Mouse (Mus musculus) natural killer cell, adult 2 months (primary cell): ENCODE measurements around the gene Grk6.

Source experiments
- DNase-seq, 2 experiments: peaks; one replicate each; pipeline ENCODE4 v3.0.0; 2022; ENCODE audit warnings: low spot score in 2 of 2

The Grk6 gene

DNA sequence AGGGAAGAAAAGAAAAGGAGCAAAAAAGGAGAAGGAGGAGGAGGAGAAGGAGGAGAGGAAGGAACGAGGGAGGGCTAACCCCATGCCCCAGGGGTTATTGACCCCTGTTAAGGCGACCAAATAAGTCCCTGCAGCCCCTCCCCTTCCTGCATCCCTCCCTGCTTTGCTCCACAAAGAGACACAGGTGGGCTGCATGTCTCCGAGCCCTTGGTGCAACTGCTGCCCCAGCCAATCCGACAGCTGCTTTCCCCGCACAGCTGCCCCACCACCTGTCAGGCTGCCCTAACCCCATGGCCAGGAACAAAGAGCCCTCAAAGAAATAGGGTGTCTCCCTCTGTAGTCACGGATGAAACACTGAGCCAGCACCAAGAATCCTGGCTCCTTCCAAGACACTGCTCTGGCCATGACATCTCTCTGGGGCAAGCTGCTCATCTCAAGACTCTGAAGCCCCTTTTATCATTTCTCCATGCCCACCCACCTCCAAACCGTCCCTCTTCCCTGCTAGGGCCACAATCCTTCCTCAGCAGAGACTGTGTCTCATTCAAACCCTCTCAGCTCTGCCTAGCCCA is 39.7 kb downstream of the Grk6 start:
- no peak for DNase-seq

DNA sequence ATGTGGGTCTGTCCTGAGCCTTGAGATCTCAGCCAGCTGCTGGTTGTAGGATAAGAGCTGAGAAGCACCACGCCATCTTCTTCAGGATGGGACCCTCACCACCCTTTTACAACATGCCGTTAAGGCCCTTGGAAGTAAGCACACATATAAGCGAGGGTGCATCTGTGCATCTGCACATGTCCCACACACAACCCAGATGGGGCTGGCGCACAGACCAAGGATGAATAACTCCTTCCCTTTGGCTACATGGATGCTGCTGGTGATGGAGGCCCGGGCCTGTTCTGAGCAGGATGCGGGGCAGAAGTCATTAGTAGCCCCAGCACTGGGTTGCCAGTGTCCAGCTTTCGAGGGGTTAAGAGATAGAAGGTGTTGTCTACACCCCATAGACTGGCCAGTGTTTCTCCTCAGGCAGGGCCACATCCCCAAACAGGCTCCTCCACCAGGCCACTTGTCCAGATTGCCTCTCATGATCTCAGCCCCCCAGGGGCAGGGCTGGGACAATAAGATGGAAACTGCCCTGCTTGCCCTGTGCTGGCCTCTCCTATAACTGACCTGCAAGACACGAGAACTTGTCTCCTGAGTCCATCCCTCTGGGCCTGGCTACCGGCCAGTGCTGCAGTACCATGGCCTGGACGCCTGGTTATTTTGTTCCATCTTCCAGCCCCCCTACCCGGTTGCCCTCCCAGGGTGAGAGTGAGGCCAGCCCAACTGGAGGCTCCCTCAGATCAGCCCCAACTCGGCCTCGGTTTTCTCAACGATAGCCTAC is 41.3 kb downstream of the Grk6 start:
- DNase-seq: no peak

GRCm38 (mm10) chr13:55486916-55487577 is 42.2 kb downstream of the Grk6 start:
- DNase-seq: no peak

DNA sequence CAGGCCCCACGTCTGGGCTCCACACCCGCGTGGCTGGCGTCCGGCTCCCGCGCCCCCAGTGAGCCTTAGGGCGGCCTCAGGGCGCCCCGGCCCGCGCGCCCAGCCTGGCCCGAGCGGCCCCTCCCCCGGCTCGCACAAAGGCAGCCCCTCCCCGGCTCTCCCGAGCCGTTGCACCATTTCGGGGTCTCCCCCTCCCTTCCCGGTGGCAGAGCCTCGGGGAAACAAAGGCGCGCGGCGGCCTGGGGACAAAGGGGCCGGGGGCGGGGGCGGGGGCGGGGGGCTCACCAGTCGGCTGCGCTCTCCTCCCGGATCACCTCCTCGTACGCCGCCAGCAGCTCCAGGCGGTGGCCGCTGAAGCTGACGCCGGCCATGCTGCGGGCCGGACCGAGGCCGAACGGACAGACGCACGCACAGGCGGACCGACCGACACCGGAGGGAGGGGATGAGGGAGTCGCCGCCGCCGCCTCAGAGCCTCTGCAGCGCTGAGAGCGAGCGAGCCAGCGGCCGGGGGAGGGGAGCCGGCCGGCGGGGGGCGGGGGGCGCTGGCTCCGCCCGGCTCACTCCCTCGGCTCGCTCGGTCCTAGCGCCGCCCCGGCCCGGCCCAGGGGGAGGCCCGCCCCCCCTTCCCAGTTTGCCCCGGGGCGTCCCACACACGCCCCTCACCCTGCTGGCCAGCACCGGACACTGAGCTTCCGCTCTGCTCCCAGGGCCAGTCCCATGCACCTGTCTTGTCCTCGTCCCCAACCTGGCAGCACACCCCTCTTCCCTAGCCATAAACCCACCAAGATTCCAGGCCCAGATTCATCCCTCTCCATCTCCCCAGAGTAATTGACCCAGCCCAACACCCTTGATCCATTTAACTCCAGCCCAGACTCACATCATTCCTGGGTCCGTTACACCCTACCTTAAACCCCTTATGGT is 43.0 kb downstream of the Grk6 start, which contains the start of gene Dbn1:
Gene Dbn1 (minus strand): TSS at position 534 of the 921 bp plus-strand sequence.
- no peak for DNase-seq

GRCm38 (mm10) chr13:55494257-55494656 is 49.4 kb downstream of the Grk6 start:
- DNase-seq: no peak

- no peak for DNase-seq
These were observed 50.2 kb downstream of the Grk6 start for GRCm38 (mm10) chr13:55494883-55495621.

DNA sequence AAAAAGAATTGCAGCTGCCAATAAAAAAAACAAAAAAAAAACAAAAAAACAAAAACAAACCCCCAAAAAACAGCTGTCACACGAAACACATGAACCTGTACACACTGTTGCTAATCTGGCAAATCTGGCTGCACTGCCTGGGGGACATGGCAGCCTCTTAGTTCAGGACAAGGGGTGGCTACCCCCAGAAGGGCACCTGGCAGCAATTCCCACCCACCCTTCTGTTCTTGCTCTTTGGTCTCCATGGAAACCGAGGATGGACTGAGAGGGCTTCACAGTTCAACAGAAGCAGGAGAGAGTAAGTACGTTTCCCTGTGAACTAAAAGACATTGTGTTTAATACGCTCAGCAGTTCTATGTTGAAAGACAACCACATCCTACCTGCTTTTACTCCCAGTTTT is 50.8 kb downstream of the Grk6 start:
- no peak for DNase-seq

DNA sequence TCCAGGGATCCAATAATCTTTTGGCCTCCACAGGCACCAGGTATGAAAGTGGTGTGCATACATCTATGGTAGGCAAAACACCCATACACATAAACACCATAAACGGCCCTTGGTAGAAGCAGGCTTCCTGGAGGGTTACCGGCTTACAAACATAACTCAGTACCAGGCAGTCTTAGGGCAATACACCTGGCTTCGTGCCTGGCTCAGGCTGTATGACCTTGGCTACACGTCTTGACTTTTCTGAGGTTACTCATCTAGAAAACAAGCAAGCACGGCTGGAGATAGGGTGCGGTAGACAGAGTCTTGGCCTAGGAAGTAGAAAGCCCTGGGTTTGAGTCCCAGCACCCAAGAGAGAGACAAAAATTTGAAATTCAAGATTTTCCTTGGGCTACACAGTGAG is 51.8 kb downstream of the Grk6 start:
- DNase-seq: no peak

- no peak for DNase-seq
These were observed 54.0 kb downstream of the Grk6 start for GRCm38 (mm10) chr13:55498906-55499305.

GRCm38 (mm10) chr13:55500575-55500974 is 55.7 kb downstream of the Grk6 start:
- DNase-seq: no peak

DNA sequence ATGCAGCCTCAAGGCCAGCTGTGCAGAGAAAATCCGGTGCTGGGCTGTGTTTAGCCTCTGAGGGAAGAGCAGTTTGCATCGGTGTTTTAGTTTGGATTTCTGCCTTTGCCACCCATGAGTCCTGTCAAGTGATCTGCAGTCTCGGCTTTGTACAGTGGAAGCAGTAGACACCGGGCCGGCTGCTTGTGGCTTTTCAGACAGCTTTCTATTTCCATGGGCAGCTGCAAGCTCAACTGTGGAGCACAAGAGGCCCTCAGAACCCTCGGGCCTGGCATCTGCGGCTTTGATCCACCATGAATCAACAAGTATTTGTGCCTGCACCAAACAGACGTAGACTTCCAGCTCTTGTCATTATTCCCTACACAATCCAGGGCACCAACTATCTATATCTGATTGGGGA is 57.5 kb downstream of the Grk6 start:
- DNase-seq: no peak

- no peak for DNase-seq
These were observed 59.5 kb downstream of the Grk6 start for GRCm38 (mm10) chr13:55504390-55504789.

- DNase-seq: no peak
These were observed 60.9 kb downstream of the Grk6 start for GRCm38 (mm10) chr13:55505810-55506209.

DNA sequence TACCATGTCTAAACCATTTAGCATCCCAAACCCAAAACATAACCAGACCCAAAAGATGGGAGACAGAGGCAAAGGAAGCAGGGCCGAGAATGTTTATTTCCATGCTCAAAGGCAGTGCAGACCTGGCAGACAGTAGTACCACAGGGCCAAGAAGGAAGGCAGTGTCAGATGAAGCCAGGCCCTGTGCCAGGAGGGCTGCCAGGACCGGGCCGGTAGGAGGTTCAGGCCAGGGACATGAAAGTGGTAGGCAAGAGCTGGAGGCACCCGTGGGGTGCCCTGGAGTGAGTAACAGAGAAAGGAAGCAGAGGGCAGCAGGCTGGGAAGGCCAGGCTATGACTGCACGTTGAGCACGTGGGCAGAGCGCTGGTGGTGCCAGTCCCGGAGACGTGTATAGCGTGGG is 61.8 kb downstream of the Grk6 start:
- no peak for DNase-seq

DNA sequence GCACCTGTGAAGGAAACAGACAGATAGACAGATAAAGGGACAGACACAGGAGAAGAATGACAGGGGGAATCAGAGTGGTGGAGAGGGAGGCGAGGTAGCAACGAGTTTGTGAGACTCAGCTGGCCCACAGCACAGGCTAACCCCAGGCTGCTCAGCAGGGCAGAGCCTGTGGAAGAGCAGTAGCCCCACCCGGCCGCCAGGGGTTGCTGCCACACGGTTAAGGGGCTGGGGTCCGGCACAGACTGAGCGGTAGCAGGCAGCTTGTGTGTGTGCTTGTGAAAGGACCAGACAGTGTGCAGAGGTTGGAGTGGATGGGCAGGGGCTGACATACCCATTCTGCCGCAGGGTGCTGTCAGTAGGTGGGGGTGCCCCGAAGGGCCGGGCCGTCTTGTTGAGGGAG is 63.0 kb downstream of the Grk6 start:
- no peak for DNase-seq

GRCm38 (mm10) chr13:55508531-55508930 is 63.7 kb downstream of the Grk6 start:
- no peak for DNase-seq

GRCm38 (mm10) chr13:55510332-55510667 is 65.4 kb downstream of the Grk6 start:
- no peak for DNase-seq
